ENCODE assay signal across 26 mouse cellular contexts in the genomic region with DNA sequence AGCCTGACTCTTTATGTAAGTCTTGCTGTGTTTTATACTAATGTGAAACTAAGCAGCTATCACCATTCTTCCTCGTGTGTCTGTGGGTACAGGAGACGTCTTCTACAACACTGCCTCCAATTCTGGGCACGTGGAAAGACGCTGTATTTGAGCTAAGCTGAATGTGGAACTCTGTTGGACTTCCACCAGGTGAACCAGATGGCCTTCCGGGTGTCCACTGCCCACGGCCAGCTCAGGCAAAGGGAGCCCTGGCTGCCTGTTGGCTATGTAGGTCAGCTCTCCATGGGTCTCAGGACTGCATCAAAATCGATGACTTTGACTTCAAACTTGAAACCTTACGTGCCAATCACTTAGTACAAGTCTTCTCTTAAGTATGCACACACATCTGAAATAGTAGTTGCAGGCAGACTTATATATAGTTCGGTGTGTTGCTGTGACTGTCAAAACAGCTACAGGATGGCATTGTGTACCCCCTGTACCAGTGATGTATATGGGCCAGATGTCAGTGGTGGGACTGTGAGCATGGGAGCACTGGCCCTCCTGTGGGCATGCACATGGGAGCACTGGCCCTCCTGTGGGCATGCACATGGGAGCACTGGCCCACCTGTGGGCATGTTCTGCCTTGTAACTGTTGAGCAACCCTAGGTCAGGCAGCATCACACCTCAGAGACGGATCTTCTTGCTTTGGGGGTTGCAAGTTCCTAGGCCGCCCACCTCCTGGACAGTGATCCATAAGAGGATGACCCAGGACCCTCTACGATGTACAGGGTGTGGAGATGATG. TPM values are rescaled to one million over a fixed set of nuclear protein-coding genes. Genes with fewer than 3 reads are reported as not detected.
DNase-seq lines count a peak whose midpoint lies in the region; ATAC-seq and TF ChIP-seq lines count a peak whose summit lies in the region.
"Had no signal": no experiment of that assay in that cellular context is flagged by ENCODE, and none has a peak within 500 bp of the region (broad histone marks: within the 10 kb centered on the region; RNA-seq: fewer than 3 reads in every experiment).

No protein-coding gene starts in this region.

- peaks cover 21% of the 10 kb centered on the region for H3K27me3 ChIP-seq in G1E (ENCODE audit: insufficient read depth, low read length)
- H3K27me3 ChIP-seq: embryonic facial prominence, embryonic 12.5 days; forebrain, embryonic 12.5 days; hindbrain, embryonic 13.5 days; kidney, embryonic 15.5 days; limb, embryonic 13.5 days; lung, embryonic 15.5 days; midbrain, embryonic 13.5 days; neural tube, embryonic 13.5 days; Patski had no signal

- no peak for ATAC-seq in G1E (ENCODE audit: extremely low read depth, insufficient number of reproducible peaks, low FRiP score, poor library complexity, severe bottlenecking)
- ATAC-seq: forebrain, postnatal 0 days; midbrain, embryonic 13.5 days; Patski had no signal

- H3K4me3 ChIP-seq in G1E (ENCODE audit: low read depth, low read length), result peak overlapping the region; percentile 7; the same call in 1 of the 2 replicates
- H3K4me3 ChIP-seq: embryonic facial prominence, embryonic 12.5 days; erythroblast, embryonic 14.5 days; forebrain, embryonic 12.5 days; heart, adult 2 months; heart, embryonic 12.5 days; hindbrain, embryonic 13.5 days; kidney, embryonic 15.5 days; layer of hippocampus, adult 2 months; left cerebral cortex, adult 2 months; limb, embryonic 13.5 days; lung, embryonic 15.5 days; midbrain, embryonic 13.5 days; neural tube, embryonic 13.5 days had no signal

- no peaks in the 10 kb centered on the region for H3K4me1 ChIP-seq in G1E (ENCODE audit: insufficient read depth, low read depth, low read length)

- no peaks in the 10 kb centered on the region for H3K9me3 ChIP-seq in G1E (replicated peaks)
- H3K9me3 ChIP-seq: embryonic facial prominence, embryonic 12.5 days; forebrain, embryonic 12.5 days; heart, embryonic 12.5 days; hindbrain, embryonic 13.5 days; kidney, embryonic 15.5 days; limb, embryonic 13.5 days; lung, embryonic 15.5 days; midbrain, embryonic 13.5 days; neural tube, embryonic 13.5 days had no signal

- intact Hi-C loops in left cerebral cortex, postnatal 25 days (cut with DNase I), result loop anchor here (10.0 kb wide), 2 partner anchors 211 to 321 kb away; a partner anchor contains a TSS

- TF ChIP-seq CTCF in G1E (IDR thresholded peaks at IDR 0.05; ENCODE audit: low read depth, low read length), result no peak

- H3K36me3 ChIP-seq in G1E (replicated peaks), result no peaks in the 10 kb centered on the region
- H3K36me3 ChIP-seq: embryonic facial prominence, embryonic 12.5 days; heart, embryonic 12.5 days; kidney, embryonic 15.5 days; limb, embryonic 13.5 days; lung, embryonic 15.5 days had no signal

- no peak for DNase-seq in G1E (ENCODE audit: low spot score)
- peak; percentile 97 for DNase-seq in brain, adult 2 months (ENCODE audit: low read depth, low spot score)
- DNase-seq in cerebellum, adult 8-10 months, result peak; percentile 80
- DNase-seq in cerebellum, postnatal 25 days, result peak; percentile 83 to 89
- DNase-seq in kidney, postnatal 10 days, result no peak
- DNase-seq in left cerebral cortex, postnatal 25 days (ENCODE audit: low spot score in 2 of 2), result no peak
- DNase-seq: adrenal gland, postnatal 14 days; B cell, adult 2 months; forebrain, postnatal 0 days; heart, adult 2 months; heart, postnatal 4 days; kidney, adult 11 months; kidney, postnatal 36 days had no signal

RNA-seq across cellular contexts. Expression of a gene that starts 20.4 kb away (rescaled TPM):
- total RNA-seq in G1E (2014; fragmentation: Nextera tagmentation) (not detected in 2 replicates), G1E (2017) (0.49 TPM in 1 of 2 replicates, not detected in the other)
- 0.01 TPM in 1 of 2 replicates, not detected in the other for polyA plus RNA-seq in G1E (2012)
- total RNA-seq in left cerebral cortex, postnatal 25 days (2021), result 100 to 1,000 TPM; 241 to 256 TPM

Comparison
In these comparisons a context has a peak if more than half of its experiments do, and no peak if none do; other contexts are left out.
1. DNase-seq: peak in brain, adult 2 months (single experiment), cerebellum, adult 8-10 months (single experiment) and cerebellum, postnatal 25 days (2 of 2); none in G1E (single experiment), kidney, postnatal 10 days (single experiment) and left cerebral cortex, postnatal 25 days (0 of 2).
2. RNA of a gene that starts 20.4 kb away (total RNA-seq): 241 to 256 TPM in left cerebral cortex, postnatal 25 days; 0.49 TPM in G1E; every median in the first group is over 100 times any median in the second.